Mouse (Mus musculus) leukemia stem cell, adult 10-12 weeks (primary cell): ENCODE data around the gene Pex16. TPM values are rescaled to one million over a fixed set of nuclear protein-coding genes. Genes with fewer than 3 reads are reported as not detected.

Experiments
- polyA plus RNA-seq: library from polyadenylated mRNA; stranded (reverse); fragments of >175 nt; gene quantifications from 2 replicates; pipeline ENCODE4 v1.2.3, GENCODE M21; 2012; ENCODE audit warnings: low replicate concordance

Gene Pex16
- 27.7 and 35.9 TPM in 2 replicates for polyA plus RNA-seq

GRCm38 (mm10) chr2:92374514-92374913, at the start of gene Pex16, which contains the start of gene Large2:
TSS of gene Pex16 (plus strand) at chr2:92374676.
TSS of gene Large2 (minus strand) at chr2:92374869.

GRCm38 (mm10) chr2:92381901-92382588, 7.6 kb downstream of the Pex16 start, which contains the start of gene 1700029I15Rik:
TSS of gene 1700029I15Rik (plus strand) at chr2:92382538.

GRCm38 (mm10) chr2:92401091-92401561, 26.6 kb downstream of the Pex16 start, which contains the start of gene Mapk8ip1:
TSS of gene Mapk8ip1 (minus strand) at chr2:92401263.

Other genes starting within 250 kb of the Pex16 start
- gene Large2, start 193 bp downstream of the Pex16 start, polyA plus RNA-seq = 0.06 and 0.30 TPM in 2 replicates
- gene 1700029I15Rik, start 7.9 kb downstream of the Pex16 start, polyA plus RNA-seq = 3.8 and 4.1 TPM in 2 replicates
- 0.63 and 0.87 TPM in 2 replicates for gene Mapk8ip1, start 26.6 kb downstream of the Pex16 start, polyA plus RNA-seq
- 6.1 and 7.3 TPM in 2 replicates for gene Cry2, start 59.4 kb downstream of the Pex16 start, polyA plus RNA-seq
- gene Slc35c1, start 85.9 kb downstream of the Pex16 start, polyA plus RNA-seq = 9.1 and 28.4 TPM in 2 replicates
- 2.7 and 3.7 TPM in 2 replicates for gene Chst1, start 225.0 kb downstream of the Pex16 start, polyA plus RNA-seq